Mouse (Mus musculus) CH12.LX (cell line): ENCODE results near the gene Kcnb1. TPM values are rescaled to one million over a fixed set of nuclear protein-coding genes. Genes with fewer than 3 reads are reported as not detected.

ENCODE experiments used
- DNase-seq: peaks from one replicate; pipeline ENCODE4 v3.0.0-alpha.2; 2013; ENCODE audit errors: extremely low read depth
- H3K27ac ChIP-seq: 2 replicates; pipeline ENCODE4 v1.5.1; 2012; ENCODE audit warnings: low read depth, mild to moderate bottlenecking, control low read depth, moderate library complexity; ENCODE audit not compliant: insufficient read depth
- H3K27me3 ChIP-seq: replicated peaks from 2 replicates; pipeline ENCODE3; 2012; ENCODE audit warnings: inconsistent platforms
- H3K36me3 ChIP-seq, 2 experiments: replicated peaks in 1 of 2; 2 replicates each; pipeline versions ENCODE3 to v1.6.1; 2012; ENCODE audit warnings: inconsistent platforms in 1 of 2, low read length in 1 of 2, mild to moderate bottlenecking in 1 of 2, mixed read lengths in 1 of 2, moderate library complexity in 1 of 2; ENCODE audit not compliant: control insufficient read depth in 1 of 2, insufficient read depth in 1 of 2
- H3K4me1 ChIP-seq, 2 experiments: 2 replicates each; pipeline ENCODE4 v1.6.1; 2012; ENCODE audit warnings: inconsistent platforms in 1 of 2, moderate library complexity in 1 of 2; ENCODE audit not compliant: insufficient read depth in 2 of 2, control insufficient read depth in 1 of 2
- H3K4me2 ChIP-seq: 2 replicates; pipeline ENCODE4 v1.6.1; 2012; ENCODE audit warnings: low read depth, mild to moderate bottlenecking, control low read depth; ENCODE audit not compliant: poor library complexity, insufficient read depth, severe bottlenecking
- H3K4me3 ChIP-seq, 3 experiments: fragments of 150-350 bp in 1 of 3; sonication (generic) in 1 of 3; replicated peaks in 1 of 3; 2 replicates each; pipeline versions ENCODE3 to v1.5.1; 2011 to 2012; ENCODE audit warnings: low read depth in 2 of 3, low read length in 2 of 3, mild to moderate bottlenecking in 2 of 3, moderate library complexity in 2 of 3, control low read depth in 1 of 3, improper control_type of control experiment in 1 of 3, inconsistent platforms in 1 of 3, mixed read lengths in 1 of 3; ENCODE audit not compliant: poor library complexity in 1 of 3
- H3K79me2 ChIP-seq: replicated peaks from 2 replicates; pipeline ENCODE4 v1.6.1; 2012; ENCODE audit warnings: mild to moderate bottlenecking, moderate library complexity; ENCODE audit not compliant: control insufficient read depth, poor library complexity, insufficient read depth, severe bottlenecking; ENCODE audit errors: extremely low read depth
- H3K9ac ChIP-seq: 2 replicates; pipeline ENCODE4 v1.6.1; 2012; ENCODE audit warnings: low read depth, mild to moderate bottlenecking, control low read depth, moderate library complexity; ENCODE audit not compliant: insufficient read depth
- H3K9me3 ChIP-seq: replicated peaks from 2 replicates; pipeline ENCODE3; 2012; ENCODE audit warnings: low read length, inconsistent platforms, mixed read lengths
- BHLHE40 ChIP-seq: IDR thresholded peaks from 2 replicates; pipeline ENCODE4 v1.6.1; 2011; ENCODE audit warnings: mild to moderate bottlenecking, low read depth, low read length, improper control_type of control experiment
- CHD1 ChIP-seq: IDR thresholded peaks from 2 replicates; pipeline ENCODE4 v1.6.1; 2012; ENCODE audit warnings: low read depth, low read length, improper control_type of control experiment, inconsistent platforms
- CHD2 ChIP-seq: IDR thresholded peaks from 2 replicates; pipeline ENCODE4 v1.6.1; 2011; ENCODE audit warnings: low read length, improper control_type of control experiment
- E2F4 ChIP-seq: IDR thresholded peaks from 2 replicates; pipeline ENCODE4 v1.6.1; 2011; ENCODE audit warnings: low read depth, low read length, improper control_type of control experiment; ENCODE audit not compliant: insufficient replicate concordance
- ELF1 ChIP-seq: IDR thresholded peaks from 2 replicates; pipeline ENCODE4 v1.6.1; 2014; ENCODE audit warnings: low read depth, mild to moderate bottlenecking, inconsistent platforms, low read length, improper control_type of control experiment
- ETS1 ChIP-seq: conservative IDR thresholded peaks from 2 replicates; pipeline ENCODE4 v1.6.1; 2012; ENCODE audit warnings: low read depth, mild to moderate bottlenecking, inconsistent platforms, low read length, improper control_type of control experiment, moderate library complexity
- GABPA ChIP-seq: IDR thresholded peaks from 2 replicates; pipeline ENCODE4 v1.6.1; 2012; ENCODE audit warnings: low read depth, low read length, improper control_type of control experiment, inconsistent platforms; ENCODE audit not compliant: insufficient replicate concordance
- HCFC1 ChIP-seq: IDR thresholded peaks from 2 replicates; pipeline ENCODE4 v1.6.1; 2012; ENCODE audit warnings: low read depth, mild to moderate bottlenecking, inconsistent platforms, low read length, improper control_type of control experiment
- IRF4 ChIP-seq: IDR thresholded peaks from 2 replicates; pipeline ENCODE4 v1.6.1; 2014; ENCODE audit warnings: low read depth, mild to moderate bottlenecking, inconsistent platforms, low read length, improper control_type of control experiment
- JUN ChIP-seq: IDR thresholded peaks from 2 replicates; pipeline ENCODE4 v1.6.1; 2011; ENCODE audit warnings: low read depth, mild to moderate bottlenecking, low read length, improper control_type of control experiment, moderate library complexity; ENCODE audit not compliant: insufficient read depth
- JUND ChIP-seq: conservative IDR thresholded peaks from 2 replicates; pipeline ENCODE4 v1.6.1; 2011; ENCODE audit warnings: low read depth, low read length, improper control_type of control experiment
- KAT2A ChIP-seq: IDR thresholded peaks from 2 replicates; pipeline ENCODE4 v1.6.1; 2012; ENCODE audit warnings: low read length, improper control_type of control experiment, inconsistent platforms; ENCODE audit not compliant: insufficient replicate concordance
- MAFK ChIP-seq: IDR thresholded peaks from 2 replicates; pipeline ENCODE4 v1.6.1; 2011; ENCODE audit warnings: low read length, improper control_type of control experiment; ENCODE audit not compliant: insufficient replicate concordance
- MAZ ChIP-seq: IDR thresholded peaks from 2 replicates; pipeline ENCODE4 v1.6.1; 2012; ENCODE audit warnings: low read depth, mild to moderate bottlenecking, inconsistent platforms, low read length, improper control_type of control experiment, moderate library complexity
- MXI1 ChIP-seq: IDR thresholded peaks from 2 replicates; pipeline ENCODE4 v1.6.1; 2011; ENCODE audit warnings: mild to moderate bottlenecking, low read depth, low read length, improper control_type of control experiment
- MYC ChIP-seq: IDR thresholded peaks from 2 replicates; pipeline ENCODE4 v1.6.1; 2011; ENCODE audit warnings: low read depth, mild to moderate bottlenecking, improper control_type of control experiment, low read length
- NRF1 ChIP-seq: IDR thresholded peaks from 2 replicates; pipeline ENCODE4 v1.6.1; 2014; ENCODE audit warnings: low read depth, mild to moderate bottlenecking, inconsistent platforms, low read length, improper control_type of control experiment, moderate library complexity
- PAX5 ChIP-seq: IDR thresholded peaks from 2 replicates; pipeline ENCODE4 v1.6.1; 2012; ENCODE audit warnings: low read length, inconsistent platforms, mixed read lengths
- POLR2A ChIP-seq: IDR thresholded peaks from 2 replicates; pipeline ENCODE4 v1.6.1; 2011; ENCODE audit warnings: low read depth, mild to moderate bottlenecking, improper control_type of control experiment, low read length
- RAD21 ChIP-seq: IDR thresholded peaks from 2 replicates; pipeline ENCODE4 v1.6.1; 2011; ENCODE audit warnings: low read depth, mild to moderate bottlenecking, low read length, improper control_type of control experiment, moderate library complexity
- RCOR1 ChIP-seq: conservative IDR thresholded peaks from 2 replicates; pipeline ENCODE4 v1.6.1; 2012; ENCODE audit warnings: low read depth, mild to moderate bottlenecking, inconsistent platforms, low read length, improper control_type of control experiment
- SMC3 ChIP-seq: IDR thresholded peaks from 2 replicates; pipeline ENCODE4 v1.6.1; 2011; ENCODE audit warnings: low read depth, low read length, improper control_type of control experiment
- TCF12 ChIP-seq: IDR thresholded peaks from 2 replicates; pipeline ENCODE4 v1.6.1; 2014; ENCODE audit warnings: low read depth, mild to moderate bottlenecking, inconsistent platforms, low read length, improper control_type of control experiment
- UBTF ChIP-seq: IDR thresholded peaks from 2 replicates; pipeline ENCODE4 v1.6.1; 2012; ENCODE audit warnings: low read depth, mild to moderate bottlenecking, inconsistent platforms, low read length, improper control_type of control experiment, moderate library complexity
- ZC3H11A ChIP-seq: IDR thresholded peaks from 2 replicates; pipeline ENCODE4 v1.6.1; 2012; ENCODE audit warnings: low read depth, mild to moderate bottlenecking, inconsistent platforms, low read length, improper control_type of control experiment
- ZKSCAN1 ChIP-seq: IDR thresholded peaks from 2 replicates; pipeline ENCODE4 v1.6.1; 2012; ENCODE audit warnings: low read depth, inconsistent platforms, low read length, improper control_type of control experiment, borderline replicate concordance
- ZMIZ1 ChIP-seq: IDR thresholded peaks from 2 replicates; pipeline ENCODE4 v1.6.1; 2012; ENCODE audit warnings: low read depth, mild to moderate bottlenecking, inconsistent platforms, low read length, improper control_type of control experiment
- ZNF384 ChIP-seq: IDR thresholded peaks from 2 replicates; pipeline ENCODE4 v1.6.1; 2012; ENCODE audit warnings: low read depth, low read length, improper control_type of control experiment, inconsistent platforms
- dilution Hi-C: fragments of 300-500 bp; cut with MboI; formaldehyde crosslinking; loops from 2 replicates; pipeline ENCODE4 v1.14.3; 2020; ENCODE audit warnings: low sequenced_read_pairs; ENCODE audit not compliant: extremely low pct_unique_long_range_greater_than_20kb, extremely low pct_ligation_motif_present
- in situ Hi-C: fragments of 300-500 bp; cut with MboI; formaldehyde crosslinking; loops from 3 replicates; pipeline ENCODE4 v1.14.3; 2019; ENCODE audit warnings: low sequenced_read_pairs, low pct_ligation_motif_present, low pct_unique_long_range_greater_than_20kb, mixed read lengths
- polyA plus RNA-seq: library from polyadenylated mRNA; unstranded; fragments of >175 nt; gene quantifications from 2 replicates; pipeline ENCODE4 v1.2.1, GENCODE M21; 2012; ENCODE audit warnings: low read depth; ENCODE audit not compliant: insufficient read length
- total RNA-seq, 2 experiments: library from RNA; depleted of rRNA; stranded (reverse); fragments of 300-350 nt in 1 of 2; fragments of >200 nt in 1 of 2; gene quantifications; 2 replicates each; pipeline ENCODE4 v1.2.3; 2012 to 2014

Gene Kcnb1
- total and polyA plus RNA-seq, 3 experiments: 2.5 to 6.6 (median 5.1) TPM

- Histone ChIP-seq H3K4me2 (no peak overlapping the region), H3K27me3 (peaks cover 3% of the 10 kb centered on the region)
- in situ Hi-C loops: loop anchor here (5.0 kb wide), 2 partner anchors 38 to 138 kb away; no protein-coding TSS in a partner anchor
Observed at GRCm38 (mm10) chr2:167074587-167074986, 115.4 kb downstream of the Kcnb1 start.

GRCm38 (mm10) chr2:167071641-167072601 is 118.0 kb downstream of the Kcnb1 start:
- H3K36me3 ChIP-seq: no peaks in the 10 kb centered on the region
- peak; percentile 97 for DNase-seq
- H3K79me2 ChIP-seq: no peaks in the 10 kb centered on the region
- peak overlapping the region; percentile 53 to 60 (median 59) for H3K4me3 ChIP-seq
- no peak overlapping the region for H3K27ac ChIP-seq
- peaks cover 2 to 23% of the 10 kb centered on the region in 2 experiments; a peak in 3 of 4 replicates for H3K4me1 ChIP-seq
- H3K27me3 ChIP-seq: peaks cover 2% of the 10 kb centered on the region
- peak overlapping the region; percentile 65 for H3K9ac ChIP-seq
- H3K4me2 ChIP-seq: peak overlapping the region; percentile 81
- dilution Hi-C loops: no loop called here
- in situ Hi-C loops: loop anchor here (5.0 kb wide), 2 partner anchors 40 to 140 kb away; no protein-coding TSS in a partner anchor
- H3K9me3 ChIP-seq: peaks cover 5% of the 10 kb centered on the region
- no peak; the same call in 1 of the 2 replicates for TF ChIP-seq KAT2A
- TF ChIP-seq POLR2A: peak; percentile 85
- TF ChIP-seq NRF1: 0 out of 2 replicates have a peak, but pooled peaks have one; percentile 11
- TF ChIP-seq ZKSCAN1: no peak
- no peak for TF ChIP-seq CHD1
- TF ChIP-seq RCOR1: 0 out of 2 replicates have a peak, but pooled peaks have one; percentile 46
- TF ChIP-seq BHLHE40: peak; percentile 29; the same call in 1 of the 2 replicates
- no peak for TF ChIP-seq ZMIZ1
- peak; percentile 86 for TF ChIP-seq MYC
- no peak for TF ChIP-seq MAZ
- TF ChIP-seq ETS1: no peak
- TF ChIP-seq PAX5: no peak
- peak; percentile 44; the same call in 1 of the 2 replicates for TF ChIP-seq E2F4
- peak; percentile 100 for TF ChIP-seq SMC3
- peak; percentile 100 for TF ChIP-seq RAD21
- 0 out of 2 replicates have a peak, but pooled peaks have one; percentile 36 for TF ChIP-seq MXI1
- TF ChIP-seq HCFC1: peak; percentile 4; the same call in 1 of the 2 replicates
- TF ChIP-seq ZC3H11A: peak; percentile 99
- TF ChIP-seq CHD2: peak; percentile 53; the same call in 1 of the 2 replicates
- TF ChIP-seq IRF4: peak; percentile 48
- TF ChIP-seq JUN: no peak
- TF ChIP-seq ELF1: peak; percentile 59; the same call in 1 of the 2 replicates
- no peak for TF ChIP-seq GABPA
- no peak for TF ChIP-seq UBTF
- no peak; the same call in 1 of the 2 replicates for TF ChIP-seq JUND
- TF ChIP-seq ZNF384: no peak
- peak; percentile 19; the same call in 1 of the 2 replicates for TF ChIP-seq TCF12
- TF ChIP-seq MAFK: no peak

More at GRCm38 (mm10) chr2:167074587-167074986, 115.4 kb downstream of the Kcnb1 start:
- Histone ChIP-seq H3K4me3 (no peak overlapping the region), H3K36me3 (no peaks in the 10 kb centered on the region), H3K4me1 (peaks cover 18 to 41% of the 10 kb centered on the region in 2 experiments), H3K79me2 (no peaks in the 10 kb centered on the region), H3K27ac (no peak overlapping the region), H3K9me3 (peaks cover 5% of the 10 kb centered on the region), H3K9ac (no peak overlapping the region)
- TF ChIP-seq ELF1: no peak
- no peak for TF ChIP-seq RCOR1
- dilution Hi-C loops: no loop called here
- no peak for DNase-seq
